Mouse (Mus musculus): ENCODE data around the gene Apol8. TPM values are rescaled to one million over a fixed set of nuclear protein-coding genes. Genes with fewer than 3 reads are reported as not detected.
"Not testable (repeated sequence)": the region's sequence is repeated elsewhere in the genome, so short reads cannot be mapped to it uniquely, and the experiment has no call there.

Apol8 gene
- total RNA-seq, 2 experiments from 2014 or later = 0.07 to 0.73 TPM

- not testable (repeated sequence) for DNase-seq (ENCODE audit: low spot score)
These were observed 58.1 kb downstream of the Apol8 start, which contains the start of gene Apol7e for GRCm38 (mm10) chr15:77698656-77699055. Gene Apol7e (plus strand): TSS chr15:77698857.

Other genes with a start within 250 kb of the Apol8 start
- not detected for gene Apol11a, start 248.7 kb downstream of the Apol8 start, total RNA-seq (2021)
- not detected for gene Apol7c, start 223.7 kb downstream of the Apol8 start, total RNA-seq (2021)
- gene 1700025B11Rik, start 195.1 kb downstream of the Apol8 start, total RNA-seq (2021) = not detected
- 1 to 10 TPM in 1 of 2 experiments, under 1 TPM in 1; 0.27 to 1.2 TPM for gene Apol10b, start 160.9 kb downstream of the Apol8 start, total RNA-seq (2021)
- gene Gm36245, start 157.7 kb downstream of the Apol8 start, total RNA-seq (2021) = not detected
- gene Apol11b, start 113.7 kb downstream of the Apol8 start, total RNA-seq (2021) = under 1 TPM in 1 of 2 experiments, not detected in 1; 0.14 TPM
- gene Apol7e, start 58.1 kb downstream of the Apol8 start, total RNA-seq (2021) = not detected
- not detected for gene Apol9b, start 28.0 kb downstream of the Apol8 start, total RNA-seq (2021)
- 10 to 100 TPM; 42.8 to 63.0 TPM for gene Myh9, start 85.2 kb upstream of the Apol8 start, total RNA-seq (2021)
- 100 to 1,000 TPM; 215 to 223 TPM for gene Txn2, start 172.0 kb upstream of the Apol8 start, total RNA-seq (2021)
- gene Foxred2, start 199.7 kb upstream of the Apol8 start, total RNA-seq (2021) = under 1 TPM; 0.45 to 0.53 TPM
- 10 to 100 TPM; 55.8 to 61.7 TPM for gene Eif3d, start 213.8 kb upstream of the Apol8 start, total RNA-seq (2021)

Data from gastrocnemius, adult 18-20 months (tissue).